Mouse (Mus musculus) midbrain, embryonic 11.5 days (tissue): ENCODE measurements around the gene Mrps7. TPM values are rescaled to one million over a fixed set of nuclear protein-coding genes. Genes with fewer than 3 reads are reported as not detected.

Experiments
- ATAC-seq: fragments of 200-750 bp; cut with Nextera tagmentation; 2 replicates; pipeline ENCODE4 v1.8.0; 2017; ENCODE audit warnings: moderate TSS enrichment, moderate library complexity; ENCODE audit not compliant: low FRiP score
- DNase-seq: peaks from one replicate; pipeline ENCODE4 v3.0.0; 2015; ENCODE audit warnings: low spot score; ENCODE audit errors: missing footprints
- H3K27ac ChIP-seq: fragments of 300-500 bp; sonication (generic); 2 replicates; pipeline ENCODE4 v1.5.1; 2014; ENCODE audit warnings: low read depth, low read length
- H3K27me3 ChIP-seq: fragments of 300-500 bp; sonication (generic); 2 replicates; pipeline ENCODE4 v1.6.1; 2014; ENCODE audit warnings: mild to moderate bottlenecking, low read length, moderate library complexity, mixed read lengths; ENCODE audit not compliant: control insufficient read depth, insufficient read depth
- H3K36me3 ChIP-seq: fragments of 300-500 bp; sonication (generic); 2 replicates; pipeline ENCODE4 v1.6.1; 2014; ENCODE audit warnings: mild to moderate bottlenecking, low read length, moderate library complexity, mixed read lengths; ENCODE audit not compliant: control insufficient read depth, insufficient read depth
- H3K4me1 ChIP-seq: fragments of 300-500 bp; sonication (generic); 2 replicates; pipeline ENCODE4 v1.6.1; 2014; ENCODE audit warnings: low read length; ENCODE audit not compliant: control insufficient read depth, insufficient read depth
- H3K4me2 ChIP-seq: fragments of 300-500 bp; sonication (generic); 2 replicates; pipeline ENCODE4 v1.6.1; 2014; ENCODE audit warnings: mild to moderate bottlenecking, moderate library complexity
- H3K4me3 ChIP-seq: fragments of 300-500 bp; sonication (generic); 2 replicates; pipeline ENCODE4 v1.5.1; 2014; ENCODE audit warnings: low read depth, low read length
- H3K9ac ChIP-seq: fragments of 300-500 bp; sonication (generic); 2 replicates; pipeline ENCODE4 v1.6.1; 2014; ENCODE audit warnings: low read length
- H3K9me3 ChIP-seq: fragments of 300-500 bp; sonication (generic); 2 replicates; pipeline ENCODE4 v1.6.1; 2016; ENCODE audit warnings: low read length; ENCODE audit not compliant: control insufficient read depth
- WGBS: fragments of 180-500 bp; shearing (Covaris S2); extraction: QIAGEN DNeasy Blood & Tissue Kit; methylation state at CpG from one replicate; pipeline ENCODE4 v1.1.7; 2014; 5-methylcytosine and 5-hydroxymethylcytosine counted together
- polyA plus RNA-seq: library from polyadenylated mRNA; unstranded; fragments of >200 nt; fragmentation: Nextera tagmentation; extraction: Ambion mirVana; gene quantifications from 2 replicates; pipeline ENCODE4 v1.2.1, GENCODE M21; 2014

The Mrps7 gene
- polyA plus RNA-seq, 1 experiment from 2014 or later: 105 TPM

- ATAC-seq (no peak), DNase-seq (no peak)
- Histone ChIP-seq H3K9me3 (no peaks in the 10 kb centered on the region), H3K4me1 (no peaks in the 10 kb centered on the region), H3K27me3 (no peaks in the 10 kb centered on the region), H3K9ac (no peak overlapping the region), H3K36me3 (no peaks in the 10 kb centered on the region; the same call in 1 of the 2 replicates), H3K4me3 (no peak overlapping the region), H3K4me2 (no peak overlapping the region), H3K27ac (no peak overlapping the region)
- 77% methylated on average over 6 of the region's 6 CpGs for WGBS
Observed at GRCm38 (mm10) chr11:115647459-115647858, 43.7 kb downstream of the Mrps7 start.

GRCm38 (mm10) chr11:115649706-115650105, 46.0 kb downstream of the Mrps7 start:
- no peak overlapping the region for H3K4me2 ChIP-seq
- WGBS: 57% methylated on average over 10 of the region's 10 CpGs
- ATAC-seq (no peak), DNase-seq (no peak)
- no peaks in the 10 kb centered on the region for H3K9me3 ChIP-seq
- no peak overlapping the region for H3K27ac ChIP-seq
- no peak overlapping the region for H3K9ac ChIP-seq
- H3K4me1 ChIP-seq: no peaks in the 10 kb centered on the region
- no peaks in the 10 kb centered on the region for H3K27me3 ChIP-seq
- no peak overlapping the region for H3K4me3 ChIP-seq
- H3K36me3 ChIP-seq: no peaks in the 10 kb centered on the region; the same call in 1 of the 2 replicates

DNA sequence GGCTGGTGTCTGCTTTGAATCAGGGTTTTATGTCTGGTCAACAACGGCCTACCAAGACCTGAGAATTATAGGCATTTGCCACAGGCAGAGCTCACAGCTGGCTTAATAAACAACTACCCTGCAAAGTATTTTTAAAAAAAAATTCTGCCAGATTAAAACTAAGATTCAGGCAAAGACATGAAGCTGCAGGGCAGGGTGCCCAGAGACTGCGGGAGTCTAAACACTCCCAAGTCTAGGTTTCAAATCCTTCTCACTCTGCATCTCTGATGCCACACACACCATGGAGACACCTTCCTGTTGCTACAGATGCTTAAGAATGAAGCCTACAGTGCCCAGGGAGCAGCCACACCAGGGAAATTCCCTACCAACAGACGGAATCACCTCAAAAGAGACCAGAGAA, 48.0 kb downstream of the Mrps7 start:
- no peak overlapping the region for H3K9ac ChIP-seq
- H3K27ac ChIP-seq: no peak overlapping the region
- 96% methylated on average over 3 of the region's 3 CpGs for WGBS
- H3K9me3 ChIP-seq: no peaks in the 10 kb centered on the region
- no peak overlapping the region for H3K4me2 ChIP-seq
- H3K4me3 ChIP-seq: no peak overlapping the region
- no peaks in the 10 kb centered on the region for H3K27me3 ChIP-seq
- no peaks in the 10 kb centered on the region; the same call in 1 of the 2 replicates for H3K36me3 ChIP-seq
- no peaks in the 10 kb centered on the region for H3K4me1 ChIP-seq
- ATAC-seq (no peak), DNase-seq (no peak)

- Histone ChIP-seq H3K9me3 (no peaks in the 10 kb centered on the region), H3K4me1 (no peaks in the 10 kb centered on the region), H3K27me3 (no peaks in the 10 kb centered on the region), H3K36me3 (no peaks in the 10 kb centered on the region), H3K4me2 (no peak overlapping the region), H3K4me3 (no peak overlapping the region), H3K9ac (no peak overlapping the region), H3K27ac (no peak overlapping the region)
- no peak for ATAC-seq
- no peak for DNase-seq
- 93% methylated on average over 3 of the region's 3 CpGs for WGBS
Observed at GRCm38 (mm10) chr11:115653194-115653593, 49.5 kb downstream of the Mrps7 start.

DNA sequence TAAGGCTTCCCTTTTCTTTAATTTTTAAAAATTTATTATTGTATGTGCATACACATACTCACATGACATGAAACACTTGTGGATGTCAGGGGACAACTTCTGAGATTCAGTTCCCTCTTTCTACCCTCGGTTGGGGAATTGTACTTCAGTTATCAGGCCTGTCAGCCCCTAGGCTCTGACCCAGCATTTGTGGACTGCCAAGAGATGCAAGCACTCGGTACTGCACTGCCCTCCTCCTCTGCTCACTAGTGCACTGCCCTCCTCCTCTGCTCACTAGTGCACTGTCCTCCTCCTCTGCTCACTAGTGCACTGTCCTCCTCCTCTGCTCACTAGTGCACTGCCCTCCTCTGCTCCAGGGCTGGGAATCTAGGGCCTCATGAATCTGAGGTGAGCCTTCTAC, 50.4 kb downstream of the Mrps7 start:
- DNase-seq (no peak), ATAC-seq (no peak)
- 86% methylated on average over 2 of the region's 2 CpGs for WGBS
- Histone ChIP-seq H3K4me3 (no peak overlapping the region), H3K9me3 (no peaks in the 10 kb centered on the region), H3K27ac (no peak overlapping the region), H3K4me2 (no peak overlapping the region), H3K27me3 (no peaks in the 10 kb centered on the region), H3K4me1 (no peaks in the 10 kb centered on the region), H3K9ac (no peak overlapping the region), H3K36me3 (no peaks in the 10 kb centered on the region)

Other genes starting within 250 kb of the Mrps7 start
- 17.8 and 18.3 TPM in 2 replicates for gene Hid1, start 236.2 kb upstream of the Mrps7 start, polyA plus RNA-seq
- gene Cdr2l, start 222.0 kb upstream of the Mrps7 start, polyA plus RNA-seq: 20.6 and 20.9 TPM in 2 replicates
- gene Mrpl58, start 200.2 kb upstream of the Mrps7 start, polyA plus RNA-seq: 268 and 278 TPM in 2 replicates
- gene Atp5h, start 184.0 kb upstream of the Mrps7 start, polyA plus RNA-seq: 886 and 917 TPM in 2 replicates
- 21.6 and 24.0 TPM in 2 replicates for gene Kctd2, start 183.8 kb upstream of the Mrps7 start, polyA plus RNA-seq
- gene Trim80, start 163.4 kb upstream of the Mrps7 start, polyA plus RNA-seq: not detected in 2 replicates
- 0.14 TPM in 1 of 2 replicates, not detected in the other for gene Slc16a5, start 141.5 kb upstream of the Mrps7 start, polyA plus RNA-seq
- 7.7 and 7.8 TPM in 2 replicates for gene Armc7, start 128.3 kb upstream of the Mrps7 start, polyA plus RNA-seq
- 68.3 and 69.8 TPM in 2 replicates for gene Nt5c, start 112.1 kb upstream of the Mrps7 start, polyA plus RNA-seq
- gene Jpt1, start 89.5 kb upstream of the Mrps7 start, polyA plus RNA-seq: 954 and 958 TPM in 2 replicates
- gene Sumo2, start 67.6 kb upstream of the Mrps7 start, polyA plus RNA-seq: 1,615 and 1,739 TPM in 2 replicates
- 195 and 197 TPM in 2 replicates for gene Nup85, start 39.5 kb upstream of the Mrps7 start, polyA plus RNA-seq
- gene Gga3, start 126 bp downstream of the Mrps7 start, polyA plus RNA-seq: 18.7 and 25.1 TPM in 2 replicates
- gene Mif4gd, start 9.0 kb downstream of the Mrps7 start, polyA plus RNA-seq: 14.0 and 16.4 TPM in 2 replicates
- 20.3 and 24.0 TPM in 2 replicates for gene Slc25a19, start 24.4 kb downstream of the Mrps7 start, polyA plus RNA-seq
- gene Grb2, start 104.7 kb downstream of the Mrps7 start, polyA plus RNA-seq: 74.3 and 77.7 TPM in 2 replicates
- gene Tmem94, start 161.5 kb downstream of the Mrps7 start, polyA plus RNA-seq: 15.1 and 16.7 TPM in 2 replicates
- gene Caskin2, start 209.7 kb downstream of the Mrps7 start, polyA plus RNA-seq: 10.4 and 11.7 TPM in 2 replicates
- 20.8 and 21.7 TPM in 2 replicates for gene Tsen54, start 210.8 kb downstream of the Mrps7 start, polyA plus RNA-seq
- gene Llgl2, start 220.1 kb downstream of the Mrps7 start, polyA plus RNA-seq: 2.4 and 2.5 TPM in 2 replicates